Mouse (Mus musculus): ENCODE data around the gene Tmem131l.

DNA sequence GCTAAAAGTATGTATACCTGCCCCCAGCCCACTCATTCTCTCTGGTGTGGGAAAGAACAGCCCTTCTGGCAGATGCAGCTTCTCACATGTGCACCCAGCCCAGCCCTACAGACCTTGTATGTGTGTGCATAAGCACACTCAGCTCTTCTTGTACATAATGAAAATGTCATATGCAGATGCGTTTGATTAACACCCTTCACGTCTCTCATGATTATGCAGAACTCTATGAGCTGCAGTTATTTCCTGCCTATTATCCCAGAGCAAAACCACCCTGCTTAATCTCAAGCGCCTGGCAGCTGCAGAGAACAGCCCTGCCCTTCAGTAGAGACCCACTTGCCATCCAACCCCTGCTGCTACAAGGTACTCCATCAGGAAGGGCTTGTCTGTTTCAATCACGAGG is 55.6 kb downstream of the Tmem131l start:
- TF ChIP-seq CHD2 (IDR thresholded peaks at IDR 0.05; ENCODE audit: low read depth, low read length) (no peak), HCFC1 (IDR thresholded peaks at IDR 0.05; ENCODE audit: borderline replicate concordance, insufficient read depth, low read length) (no peak), ZNF384 (IDR thresholded peaks at IDR 0.05; ENCODE audit: low read depth, low read length) (no peak)

All from ES-E14 (cell line).